Mouse (Mus musculus) Muller cell, postnatal 12 days (primary cell): Measurements from ENCODE around the gene Tst.

Source experiments
- DNase-seq: peaks from one replicate; pipeline ENCODE4 v3.0.0-alpha.2; 2015; ENCODE audit errors: inconsistent ontology term

The Tst gene

GRCm38 (mm10) chr15:78429871-78430622, 24.3 kb upstream of the Tst start:
- no peak for DNase-seq

- DNase-seq: no peak
These were observed 23.4 kb upstream of the Tst start for GRCm38 (mm10) chr15:78429139-78429459.

GRCm38 (mm10) chr15:78428391-78429138, 22.9 kb upstream of the Tst start, which contains the start of gene Kctd17:
TSS of gene Kctd17 (plus strand) at chr15:78428564.
- DNase-seq: peak; percentile 85

- DNase-seq: no peak
These were observed 19.5 kb upstream of the Tst start for GRCm38 (mm10) chr15:78425230-78425629.

- DNase-seq: no peak
These were observed 18.8 kb upstream of the Tst start for GRCm38 (mm10) chr15:78424507-78424906.

GRCm38 (mm10) chr15:78422046-78422956, 16.6 kb upstream of the Tst start:
- peak; percentile 70 for DNase-seq

- DNase-seq: no peak
These were observed 14.7 kb upstream of the Tst start for GRCm38 (mm10) chr15:78420395-78420794.

GRCm38 (mm10) chr15:78416937-78417336, 11.2 kb upstream of the Tst start:
- DNase-seq: peak; percentile 66

GRCm38 (mm10) chr15:78414157-78414556, 8.4 kb upstream of the Tst start:
- no peak for DNase-seq

GRCm38 (mm10) chr15:78413719-78414117, 8.0 kb upstream of the Tst start:
- DNase-seq: no peak

GRCm38 (mm10) chr15:78413083-78413718, 7.5 kb upstream of the Tst start:
- no peak for DNase-seq

GRCm38 (mm10) chr15:78409570-78410052, 3.9 kb upstream of the Tst start:
- DNase-seq: no peak

GRCm38 (mm10) chr15:78406293-78406934, 707 bp upstream of the Tst start, which contains the start of gene Mpst:
TSS of gene Mpst (plus strand) at chr15:78406416.
- peak; percentile 94 for DNase-seq

- DNase-seq: no peak
These were observed 609 bp downstream of the Tst start for GRCm38 (mm10) chr15:78405098-78405497.

GRCm38 (mm10) chr15:78403896-78404295, 1.8 kb downstream of the Tst start:
- peak; percentile 62 for DNase-seq

GRCm38 (mm10) chr15:78403301-78403741, 2.4 kb downstream of the Tst start:
- peak; percentile 18 for DNase-seq

GRCm38 (mm10) chr15:78402423-78402822, 3.3 kb downstream of the Tst start:
- no peak for DNase-seq

GRCm38 (mm10) chr15:78401921-78402320, 3.8 kb downstream of the Tst start:
- peak; percentile 46 for DNase-seq

- DNase-seq: peak; percentile 12
These were observed 4.4 kb downstream of the Tst start for GRCm38 (mm10) chr15:78401345-78401744.

GRCm38 (mm10) chr15:78395478-78395962, 10.2 kb downstream of the Tst start, which contains the start of gene Tex33:
TSS of gene Tex33 (minus strand) at chr15:78395912.
- DNase-seq: no peak
